Mouse (Mus musculus) ovary, postnatal 10 days (tissue): ENCODE measurements around the gene Atp5f1.
A peak's percentile ranks its signal among the peaks of the same experiment; 100 is the strongest.

Experiments
- DNase-seq: peaks from one replicate; pipeline ENCODE4 v3.0.0; 2022; ENCODE audit warnings: low spot score

The Atp5f1 gene

GRCm38 (mm10) chr3:105899394-105900147 is 60.3 kb downstream of the Atp5f1 start:
- peak; percentile 66 for DNase-seq

GRCm38 (mm10) chr3:105898861-105899260 is 61.0 kb downstream of the Atp5f1 start:
- no peak for DNase-seq

DNA sequence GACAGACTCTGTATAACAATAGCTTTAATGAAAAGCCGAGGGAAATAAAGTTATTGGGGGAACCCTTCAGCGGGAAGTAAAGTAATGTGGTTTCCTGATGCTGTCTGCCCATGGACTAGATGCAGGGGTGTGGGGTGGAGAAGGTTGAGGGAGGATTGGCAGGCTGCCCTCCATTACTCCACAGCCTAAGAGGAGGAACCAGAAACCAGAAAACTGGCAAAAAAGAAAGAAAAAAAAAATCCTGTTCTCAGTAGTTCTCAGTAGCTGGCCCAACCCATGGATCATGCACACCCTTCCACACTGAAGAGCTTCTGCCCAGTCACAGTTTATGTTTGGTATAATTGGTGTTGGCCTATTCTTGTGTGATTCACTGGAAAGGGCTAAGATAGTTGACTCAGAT is 61.6 kb downstream of the Atp5f1 start:
- DNase-seq = no peak

- no peak for DNase-seq
Observed at GRCm38 (mm10) chr3:105896811-105897210, 63.1 kb downstream of the Atp5f1 start.

GRCm38 (mm10) chr3:105894601-105895592 is 65.0 kb downstream of the Atp5f1 start:
- DNase-seq = peak; percentile 76

DNA sequence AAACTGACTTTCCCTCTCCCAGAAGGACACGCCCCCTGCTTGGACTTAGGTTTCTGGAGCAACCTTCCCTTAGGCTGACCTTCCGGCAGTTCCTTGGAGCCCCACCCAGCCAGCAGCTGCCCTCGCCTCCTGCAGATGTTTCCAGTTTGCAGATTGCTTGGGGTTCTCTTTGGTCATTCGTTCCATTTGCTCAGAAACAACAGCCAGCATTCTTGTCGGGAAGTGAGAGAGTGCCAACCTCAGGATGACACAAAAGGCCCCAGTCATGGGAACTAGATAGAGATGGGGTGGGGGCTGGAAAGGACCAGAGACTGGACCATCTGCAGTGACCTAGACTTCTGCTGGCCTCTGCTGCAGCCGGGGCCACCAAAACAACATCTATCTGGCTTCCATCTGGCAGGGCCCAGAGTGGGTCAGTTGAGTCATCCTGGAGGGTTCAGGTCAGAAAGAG is 65.9 kb downstream of the Atp5f1 start:
- no peak for DNase-seq
